Mouse (Mus musculus): Measurements from ENCODE around the gene Focad. TPM values are rescaled to one million over a fixed set of nuclear protein-coding genes. Genes with fewer than 3 reads are reported as not detected.
A peak's percentile ranks its signal among the peaks of the same experiment; 100 is the strongest.

The Focad gene
- polyA plus RNA-seq, 1 experiment from 2014 or later, result 3.4 TPM

GRCm38 (mm10) chr4:88439669-88440123, 345.3 kb downstream of the Focad start:
- ATAC-seq (peak; percentile 68), DNase-seq (peak; percentile 29)
- H3K4me2 ChIP-seq (ENCODE audit: low read depth, low read length), result peak overlapping the region; percentile 41
- no peak overlapping the region for H3K9ac ChIP-seq (replicated peaks)
- H3K4me1 ChIP-seq (ENCODE audit: insufficient read depth), result peaks cover 10% of the 10 kb centered on the region
- H3K27ac ChIP-seq (ENCODE audit: low read depth), result 0 out of 2 replicates have a peak overlapping the region, but pooled peaks have one; percentile 24
- no peak overlapping the region for H3K4me3 ChIP-seq (ENCODE audit: low read depth, low read length)
- TF ChIP-seq CTCF (IDR thresholded peaks at IDR 0.05; ENCODE audit: low read depth) (no peak), EP300 (IDR thresholded peaks at IDR 0.05; ENCODE audit: low read depth) (no peak)
- H3K36me3 ChIP-seq (replicated peaks; ENCODE audit: insufficient read depth, low read length), result no peaks in the 10 kb centered on the region
- H3K27me3 ChIP-seq (ENCODE audit: insufficient read depth, low read length), result no peaks in the 10 kb centered on the region
- WGBS (ENCODE audit: insufficient replicate concordance), result 36% methylated on average over 6 of the region's 6 CpGs
- no peaks in the 10 kb centered on the region for H3K9me3 ChIP-seq (ENCODE audit: low read length)

- 65% methylated on average over 7 of the region's 7 CpGs for WGBS (ENCODE audit: insufficient replicate concordance)
These were observed 346.4 kb downstream of the Focad start for GRCm38 (mm10) chr4:88440814-88441213.

GRCm38 (mm10) chr4:88448976-88449375, 354.5 kb downstream of the Focad start:
- Histone ChIP-seq H3K4me2 (ENCODE audit: low read depth, low read length) (no peak overlapping the region), H3K27ac (ENCODE audit: low read depth) (no peak overlapping the region), H3K36me3 (replicated peaks; ENCODE audit: insufficient read depth, low read length) (no peaks in the 10 kb centered on the region), H3K9me3 (ENCODE audit: low read length) (no peaks in the 10 kb centered on the region), H3K27me3 (ENCODE audit: insufficient read depth, low read length) (no peaks in the 10 kb centered on the region), H3K4me3 (ENCODE audit: low read depth, low read length) (no peak overlapping the region), H3K9ac (replicated peaks) (no peak overlapping the region), H3K4me1 (ENCODE audit: insufficient read depth) (no peaks in the 10 kb centered on the region)
- WGBS (ENCODE audit: insufficient replicate concordance), result 73% methylated on average over 2 of the region's 2 CpGs
- DNase-seq, result no peak
- ATAC-seq, result no peak
- TF ChIP-seq CTCF (IDR thresholded peaks at IDR 0.05; ENCODE audit: low read depth) (no peak), EP300 (IDR thresholded peaks at IDR 0.05; ENCODE audit: low read depth) (no peak)

More at GRCm38 (mm10) chr4:88440814-88441213, 346.4 kb downstream of the Focad start:
- no peaks in the 10 kb centered on the region for H3K27me3 ChIP-seq (ENCODE audit: insufficient read depth, low read length)
- H3K9ac ChIP-seq (replicated peaks), result no peak overlapping the region
- H3K36me3 ChIP-seq (replicated peaks; ENCODE audit: insufficient read depth, low read length), result no peaks in the 10 kb centered on the region
- DNase-seq, result no peak
- TF ChIP-seq CTCF (IDR thresholded peaks at IDR 0.05; ENCODE audit: low read depth) (no peak), EP300 (IDR thresholded peaks at IDR 0.05; ENCODE audit: low read depth) (no peak)
- H3K4me1 ChIP-seq (ENCODE audit: insufficient read depth), result peaks cover 10% of the 10 kb centered on the region
- no peak overlapping the region for H3K4me3 ChIP-seq (ENCODE audit: low read depth, low read length)
- no peak for ATAC-seq
- no peaks in the 10 kb centered on the region for H3K9me3 ChIP-seq (ENCODE audit: low read length)
- no peak overlapping the region for H3K27ac ChIP-seq (ENCODE audit: low read depth)
- H3K4me2 ChIP-seq (ENCODE audit: low read depth, low read length), result no peak overlapping the region

GRCm38 (mm10) chr4:88450087-88450765, 355.8 kb downstream of the Focad start:
- Histone ChIP-seq H3K9ac (replicated peaks) (no peak overlapping the region), H3K27ac (ENCODE audit: low read depth) (no peak overlapping the region), H3K4me3 (ENCODE audit: low read depth, low read length) (no peak overlapping the region), H3K4me1 (ENCODE audit: insufficient read depth) (no peaks in the 10 kb centered on the region), H3K4me2 (ENCODE audit: low read depth, low read length) (no peak overlapping the region), H3K27me3 (ENCODE audit: insufficient read depth, low read length) (no peaks in the 10 kb centered on the region), H3K36me3 (replicated peaks; ENCODE audit: insufficient read depth, low read length) (no peaks in the 10 kb centered on the region), H3K9me3 (ENCODE audit: low read length) (no peaks in the 10 kb centered on the region)
- ATAC-seq, result no peak
- WGBS (ENCODE audit: insufficient replicate concordance), result 82% methylated on average over 1 of the region's 1 CpGs
- DNase-seq, result no peak
- TF ChIP-seq EP300 (IDR thresholded peaks at IDR 0.05; ENCODE audit: low read depth) (no peak), CTCF (IDR thresholded peaks at IDR 0.05; ENCODE audit: low read depth) (no peak)

- no peak overlapping the region for H3K9ac ChIP-seq (replicated peaks)
- no peak overlapping the region for H3K4me2 ChIP-seq (ENCODE audit: low read depth, low read length)
- no peaks in the 10 kb centered on the region for H3K9me3 ChIP-seq (ENCODE audit: low read length)
- no peak for ATAC-seq
- no peaks in the 10 kb centered on the region for H3K4me1 ChIP-seq (ENCODE audit: insufficient read depth)
- TF ChIP-seq CTCF (IDR thresholded peaks at IDR 0.05; ENCODE audit: low read depth) (no peak), EP300 (IDR thresholded peaks at IDR 0.05; ENCODE audit: low read depth) (no peak)
- no peak overlapping the region for H3K27ac ChIP-seq (ENCODE audit: low read depth)
- H3K4me3 ChIP-seq (ENCODE audit: low read depth, low read length), result no peak overlapping the region
- no peaks in the 10 kb centered on the region for H3K36me3 ChIP-seq (replicated peaks; ENCODE audit: insufficient read depth, low read length)
- no peaks in the 10 kb centered on the region for H3K27me3 ChIP-seq (ENCODE audit: insufficient read depth, low read length)
- 62% methylated on average over 1 of the region's 1 CpGs for WGBS (ENCODE audit: insufficient replicate concordance)
- no peak for DNase-seq
These were observed 363.7 kb downstream of the Focad start for GRCm38 (mm10) chr4:88458093-88458492.

GRCm38 (mm10) chr4:88458673-88459072, 364.2 kb downstream of the Focad start:
- TF ChIP-seq CTCF (IDR thresholded peaks at IDR 0.05; ENCODE audit: low read depth) (no peak), EP300 (IDR thresholded peaks at IDR 0.05; ENCODE audit: low read depth) (no peak)

More at GRCm38 (mm10) chr4:88458673-88459072, 364.2 kb downstream of the Focad start:
- 36% methylated on average over 2 of the region's 2 CpGs for WGBS (ENCODE audit: insufficient replicate concordance)
- ATAC-seq (no peak), DNase-seq (no peak)
- Histone ChIP-seq H3K9me3 (ENCODE audit: low read length) (no peaks in the 10 kb centered on the region), H3K27ac (ENCODE audit: low read depth) (no peak overlapping the region), H3K4me1 (ENCODE audit: insufficient read depth) (no peaks in the 10 kb centered on the region), H3K4me2 (ENCODE audit: low read depth, low read length) (no peak overlapping the region), H3K36me3 (replicated peaks; ENCODE audit: insufficient read depth, low read length) (no peaks in the 10 kb centered on the region), H3K9ac (replicated peaks) (no peak overlapping the region), H3K27me3 (ENCODE audit: insufficient read depth, low read length) (no peaks in the 10 kb centered on the region), H3K4me3 (ENCODE audit: low read depth, low read length) (no peak overlapping the region)

MicroRNA genes within 50 kb of the gene (microRNA counts, 519-probe panel; counts per million panel counts)
- microRNA mmu-miR-491, result not detected

Small RNA genes within 50 kb of the gene (microRNA-seq; reads per million reads assigned to microRNA genes)
- gene Mir491, result 6.1 reads per million, percentile 11 among the genes with 10 or more reads in this experiment

Other genes with a start within 250 kb of the Focad start
- gene Mllt3, start 61.3 kb upstream of the Focad start, polyA plus RNA-seq (2015; fragmentation: Nextera tagmentation; extraction: Ambion mirVana), result 28.5 and 34.8 TPM in 2 replicates